ENCODE assay signal across 17 mouse cellular contexts in genomic region chr2:76517471-76517870, GRCm38 (mm10).
"Had no signal": no experiment of that assay in that cellular context is flagged by ENCODE, and none has a peak within 500 bp of the region (broad histone marks: within the 10 kb centered on the region; RNA-seq: fewer than 3 reads in every experiment).

No protein-coding gene starts in this region.

- H3K36me3 ChIP-seq: liver, embryonic 12.5 days; midbrain, embryonic 10.5 days; midbrain, embryonic 13.5 days; neural tube, embryonic 13.5 days; neural tube, embryonic 15.5 days; stomach, embryonic 15.5 days had no signal

- H3K4me2 ChIP-seq: liver, embryonic 12.5 days; lung, embryonic 14.5 days; midbrain, embryonic 13.5 days; neural tube, embryonic 13.5 days; neural tube, embryonic 15.5 days; stomach, embryonic 15.5 days had no signal

- H3K4me3 ChIP-seq: liver, embryonic 12.5 days; midbrain, embryonic 10.5 days; midbrain, embryonic 13.5 days; myocyte; neural tube, embryonic 13.5 days; neural tube, embryonic 15.5 days; stomach, embryonic 15.5 days had no signal

- H3K9me3 ChIP-seq: liver, embryonic 12.5 days; midbrain, embryonic 10.5 days; midbrain, embryonic 13.5 days; neural tube, embryonic 13.5 days; neural tube, embryonic 15.5 days; stomach, embryonic 15.5 days had no signal

- H3K4me1 ChIP-seq: liver, embryonic 12.5 days; midbrain, embryonic 10.5 days; midbrain, embryonic 13.5 days; neural tube, embryonic 15.5 days; stomach, embryonic 15.5 days had no signal

- H3K27ac ChIP-seq: liver, embryonic 12.5 days; liver, embryonic 14.5 days; midbrain, embryonic 10.5 days; midbrain, embryonic 13.5 days; neural tube, embryonic 13.5 days; neural tube, embryonic 15.5 days; stomach, embryonic 15.5 days; stomach, postnatal 0 days had no signal

- H3K27me3 ChIP-seq: liver, embryonic 12.5 days; midbrain, embryonic 13.5 days; neural tube, embryonic 13.5 days; neural tube, embryonic 15.5 days; stomach, embryonic 15.5 days had no signal

- DNase-seq: lung, adult 18-20 months; lung, embryonic 14.5 days; lung, postnatal 14 days; lung, postnatal 4 days; right cerebral cortex, postnatal 14 days; thymus, adult 2 months; thymus, postnatal 25 days; thymus, postnatal 4 days had no signal

- ATAC-seq: liver, embryonic 12.5 days; midbrain, embryonic 13.5 days had no signal

- H3K9ac ChIP-seq: liver, embryonic 12.5 days; liver, embryonic 14.5 days; lung, embryonic 14.5 days; midbrain, embryonic 13.5 days; neural tube, embryonic 13.5 days; neural tube, embryonic 15.5 days; stomach, embryonic 15.5 days had no signal
